Comparison of ENCODE assay signal across 9 mouse cellular contexts in the genomic region with DNA sequence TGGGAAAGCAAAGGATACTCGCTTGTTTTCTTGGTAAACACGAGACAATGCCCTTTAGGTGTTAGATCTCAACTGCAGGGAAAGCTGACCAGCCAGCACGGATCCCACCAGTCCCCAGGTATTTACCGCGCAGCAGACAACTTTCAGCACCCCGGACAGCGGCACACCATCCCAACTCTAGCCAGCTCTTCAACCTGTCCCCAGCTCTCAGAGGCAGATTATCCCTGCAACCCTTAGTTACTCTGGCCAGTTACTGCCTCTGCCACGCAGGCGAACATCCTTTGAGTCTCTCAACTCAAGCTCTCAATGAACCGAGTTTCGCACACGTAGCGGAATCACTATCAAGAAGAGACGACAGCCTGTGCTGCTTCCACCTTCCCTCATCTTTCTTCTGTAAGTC. TPM values are rescaled to one million over a fixed set of nuclear protein-coding genes. Genes with fewer than 3 reads are reported as not detected.
DNase-seq lines count a peak whose midpoint lies in the region; ATAC-seq lines count a peak whose summit lies in the region.
"Had no signal": no experiment of that assay in that cellular context is flagged by ENCODE, and none has a peak within 500 bp of the region (broad histone marks: within the 10 kb centered on the region; RNA-seq: fewer than 3 reads in every experiment).

No protein-coding gene starts in this region.

- H3K27ac ChIP-seq in forebrain, embryonic 15.5 days (replicated peaks) = no peak overlapping the region
- H3K27ac ChIP-seq in kidney, embryonic 14.5 days (ENCODE audit: low read depth, low read length) = no peak overlapping the region
- peak overlapping the region; percentile 82 for H3K27ac ChIP-seq in midbrain, embryonic 16.5 days (ENCODE audit: low read length)

- H3K27me3 ChIP-seq in forebrain, embryonic 15.5 days = no peaks in the 10 kb centered on the region
- peaks cover 22% of the 10 kb centered on the region for H3K27me3 ChIP-seq in kidney, embryonic 14.5 days (ENCODE audit: control insufficient read depth, insufficient read depth, low read length)
- peaks cover 8% of the 10 kb centered on the region for H3K27me3 ChIP-seq in midbrain, embryonic 16.5 days (ENCODE audit: control insufficient read depth, insufficient read depth, low read depth, low read length)

- H3K4me3 ChIP-seq in forebrain, embryonic 15.5 days = peak overlapping the region; percentile 77
- H3K4me3 ChIP-seq in kidney, embryonic 14.5 days (ENCODE audit: low read length) = peak overlapping the region; percentile 21; the same call in 1 of the 2 replicates
- H3K4me3 ChIP-seq in midbrain, embryonic 16.5 days (ENCODE audit: low read depth, low read length) = peak overlapping the region; percentile 81
- H3K4me3 ChIP-seq: erythroblast, embryonic 14.5 days had no signal

- DNase-seq in right cerebral cortex, postnatal 25 days = peak; percentile 5
- no peak for DNase-seq in right cerebral cortex, adult 18-20 months
- DNase-seq in adrenal gland, postnatal 25 days = peak; percentile 56
- DNase-seq in left cerebral cortex, adult 8-10 months (ENCODE audit: low spot score in 2 of 2) = no peak
- no peak for DNase-seq in frontal cortex, postnatal 25 days (ENCODE audit: low spot score in 2 of 2)

- H3K36me3 ChIP-seq in forebrain, embryonic 15.5 days = no peaks in the 10 kb centered on the region
- H3K36me3 ChIP-seq in kidney, embryonic 14.5 days (ENCODE audit: control insufficient read depth, insufficient read depth, low read length) = no peaks in the 10 kb centered on the region
- no peaks in the 10 kb centered on the region for H3K36me3 ChIP-seq in midbrain, embryonic 16.5 days (ENCODE audit: control insufficient read depth, insufficient read depth, low read length)

- ATAC-seq in forebrain, embryonic 15.5 days (replicated peaks) = no peak
- peak; percentile 83; the same call in 1 of the 2 replicates for ATAC-seq in kidney, embryonic 14.5 days (ENCODE audit: low FRiP score, low TSS enrichment)
- 0 out of 2 replicates have a peak, but pooled peaks have one; percentile 1 for ATAC-seq in midbrain, embryonic 16.5 days

- H3K9me3 ChIP-seq in forebrain, embryonic 15.5 days = no peaks in the 10 kb centered on the region
- H3K9me3 ChIP-seq in kidney, embryonic 14.5 days (ENCODE audit: control insufficient read depth, low read length) = no peaks in the 10 kb centered on the region
- no peaks in the 10 kb centered on the region for H3K9me3 ChIP-seq in midbrain, embryonic 16.5 days (replicated peaks; ENCODE audit: control insufficient read depth, low read length, poor library complexity, severe bottlenecking)

- 2% methylated on average over 14 of the region's 14 CpGs for WGBS in forebrain, embryonic 15.5 days
- WGBS in kidney, embryonic 14.5 days = 3% methylated on average over 14 of the region's 14 CpGs
- WGBS in midbrain, embryonic 16.5 days = 1% methylated on average over 14 of the region's 14 CpGs

- peak overlapping the region; percentile 64 for H3K9ac ChIP-seq in forebrain, embryonic 15.5 days (replicated peaks)
- no peak overlapping the region for H3K9ac ChIP-seq in kidney, embryonic 14.5 days (ENCODE audit: low read depth, low read length)
- peak overlapping the region; percentile 89 for H3K9ac ChIP-seq in midbrain, embryonic 16.5 days (ENCODE audit: low read depth, low read length)

- H3K4me1 ChIP-seq in forebrain, embryonic 15.5 days = peaks cover 18% of the 10 kb centered on the region
- H3K4me1 ChIP-seq in kidney, embryonic 14.5 days (ENCODE audit: control insufficient read depth, insufficient read depth, low read length) = 0 out of 2 replicates have a peak, but pooled peaks cover 5% of the 10 kb centered on the region
- peaks cover 14% of the 10 kb centered on the region for H3K4me1 ChIP-seq in midbrain, embryonic 16.5 days (ENCODE audit: control insufficient read depth, insufficient read depth, low read length)

- H3K4me2 ChIP-seq in forebrain, embryonic 15.5 days (replicated peaks) = peak overlapping the region; percentile 88
- no peak overlapping the region for H3K4me2 ChIP-seq in kidney, embryonic 14.5 days (replicated peaks; ENCODE audit: low read depth, low read length)
- peak overlapping the region; percentile 85 for H3K4me2 ChIP-seq in midbrain, embryonic 16.5 days (ENCODE audit: low read length)

RNA-seq across cellular contexts. Expression of gene Slc7a14, which starts 1.3 kb away (rescaled TPM):
- 3.0 and 4.3 TPM in 2 replicates for total RNA-seq in adrenal gland, postnatal 25 days (2021)
- 3.1 and 3.6 TPM in 2 replicates for polyA plus RNA-seq in forebrain, embryonic 15.5 days (2015; fragmentation: Nextera tagmentation; extraction: Ambion mirVana)
- polyA plus RNA-seq in kidney, embryonic 14.5 days (2014; fragmentation: Nextera tagmentation; extraction: Ambion mirVana) = 0.11 and 0.14 TPM in 2 replicates
- 7.3 and 8.1 TPM in 2 replicates for polyA plus RNA-seq in midbrain, embryonic 16.5 days (2015; fragmentation: Nextera tagmentation; extraction: Ambion mirVana)
- 10 to 100 TPM; 58.9 to 67.3 (median 61.7) TPM for total RNA-seq in left cerebral cortex, adult 8-10 months (2022)
- polyA plus RNA-seq: erythroblast, embryonic 14.5 days had no signal

Comparison
In these comparisons a context has a peak if more than half of its experiments do, and no peak if none do; other contexts are left out.
1. DNase-seq: peak in right cerebral cortex, postnatal 25 days (single experiment) and adrenal gland, postnatal 25 days (single experiment); none in right cerebral cortex, adult 18-20 months (single experiment), left cerebral cortex, adult 8-10 months (0 of 2) and frontal cortex, postnatal 25 days (0 of 2).
2. H3K4me3 ChIP-seq: peak in every context shown above with its lines; median percentile 81 in midbrain, embryonic 16.5 days; 77 in forebrain, embryonic 15.5 days; 21 in kidney, embryonic 14.5 days.